Mouse (Mus musculus): ENCODE data around the gene Adssl1. TPM values are rescaled to one million over a fixed set of nuclear protein-coding genes. Genes with fewer than 3 reads are reported as not detected.

Adssl1 gene
- total RNA-seq, 2 experiments from 2014 or later, result 119 to 129 TPM

DNA sequence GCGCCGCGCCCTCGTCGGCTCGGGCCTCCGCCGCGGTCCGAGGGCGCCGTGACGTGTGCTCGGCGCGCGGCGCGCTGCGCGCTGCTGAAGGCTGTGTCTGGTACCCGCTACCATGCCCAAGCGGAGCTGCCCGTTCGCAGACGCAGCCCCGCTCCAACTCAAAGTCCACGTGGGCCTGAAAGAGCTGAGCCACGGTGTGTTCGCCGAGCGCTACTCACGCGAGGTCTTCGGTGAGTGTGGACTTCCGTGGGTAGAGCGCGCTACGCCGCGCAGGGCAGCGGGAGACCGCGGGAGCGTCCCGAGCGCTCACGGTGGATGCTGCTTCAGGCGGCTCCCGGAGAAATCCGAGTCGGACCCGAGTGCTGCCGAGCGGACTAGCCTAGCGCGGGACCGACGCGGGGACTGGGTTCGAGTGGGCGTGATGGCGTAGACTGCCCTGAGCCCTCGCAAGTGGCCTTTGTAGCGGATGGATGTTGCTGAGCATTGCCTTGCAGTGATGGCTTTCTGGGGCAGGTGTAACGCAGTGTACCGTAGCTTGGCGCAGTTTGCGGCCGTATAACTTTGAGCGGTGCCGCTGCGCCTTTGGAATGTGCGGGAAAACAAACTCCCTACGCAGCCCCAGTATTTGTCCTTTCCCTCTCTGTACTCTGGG, 25.1 kb downstream of the Adssl1 start:
- DNase-seq, result peak in 1 of 2 experiments; percentile 37
- intact Hi-C loops (cut with DNase I), result no loop called here

DNA sequence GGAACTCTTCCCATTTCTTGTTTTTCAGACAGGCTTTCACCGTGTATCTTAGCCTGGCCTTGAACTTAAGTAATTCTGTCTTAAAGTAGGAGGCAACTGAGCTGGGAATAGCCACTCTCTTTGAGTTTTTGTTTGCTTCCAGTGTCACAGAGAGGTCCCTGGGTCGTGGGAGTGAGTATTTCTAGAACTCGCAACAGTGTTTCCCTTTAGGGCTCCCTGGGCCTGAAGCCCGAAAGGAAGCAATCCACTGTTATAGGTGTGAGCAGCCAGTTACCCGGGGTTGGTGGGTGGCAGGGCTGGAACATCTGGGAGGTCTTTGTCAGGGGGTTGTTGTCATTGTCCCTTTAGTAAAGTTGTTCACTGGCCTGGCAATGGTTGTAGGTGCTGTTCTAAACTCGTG, 26.3 kb downstream of the Adssl1 start:
- no peak for DNase-seq
- intact Hi-C loops (cut with DNase I), result no loop called here

DNA sequence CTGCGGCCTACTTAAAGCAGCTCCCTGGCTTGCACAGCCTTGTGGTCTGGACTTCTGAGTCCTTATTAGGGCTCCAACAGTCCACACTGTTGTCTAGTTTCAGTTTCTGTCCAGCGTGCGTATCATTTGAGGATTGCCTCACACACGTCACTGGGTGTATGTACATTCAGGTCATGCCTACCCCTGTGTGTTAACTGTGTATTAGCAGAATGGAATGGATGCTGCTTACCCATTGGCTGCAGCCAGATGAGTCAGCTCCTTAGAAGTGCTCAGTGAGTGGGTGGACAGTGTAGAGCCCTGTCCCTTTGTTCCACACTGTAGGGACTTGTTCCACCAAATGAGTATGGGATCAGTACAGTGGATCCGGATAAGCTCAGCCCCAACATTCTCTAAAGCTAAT, 28.2 kb downstream of the Adssl1 start:
- no peak for DNase-seq
- intact Hi-C loops (cut with DNase I), result no loop called here

DNA sequence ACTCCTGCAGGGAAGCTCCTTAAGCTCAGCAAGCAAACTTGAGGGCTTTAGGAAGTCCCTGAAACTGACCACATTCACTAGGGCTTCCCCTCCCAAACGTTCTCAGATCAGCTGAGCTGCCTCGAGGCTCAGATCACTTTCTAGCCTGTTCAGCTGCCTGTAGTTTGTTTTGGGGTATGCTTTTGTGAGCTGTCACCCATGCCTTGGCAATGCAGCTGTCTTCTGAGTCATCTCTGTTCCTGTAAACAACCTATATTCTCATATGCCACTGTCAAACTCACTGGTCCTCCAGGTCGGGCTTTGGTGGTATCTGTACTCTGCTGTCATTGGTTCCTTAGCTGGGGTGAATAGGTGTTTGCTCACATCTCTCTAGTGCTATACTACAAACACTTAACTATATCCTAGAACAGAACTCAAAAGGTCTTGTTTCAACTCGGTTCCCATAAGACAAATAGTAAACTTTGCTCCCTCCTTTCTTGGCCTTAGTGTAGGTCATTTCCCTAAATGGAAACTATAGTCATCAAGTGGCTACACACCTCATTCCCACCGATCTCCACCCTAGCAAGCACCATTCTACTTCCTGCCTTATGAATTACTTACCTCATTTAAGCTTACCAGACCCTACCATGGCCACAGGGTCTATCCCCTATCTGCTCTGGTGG, 32.1 kb downstream of the Adssl1 start:
- no peak for DNase-seq
- intact Hi-C loops (cut with DNase I), result no loop called here

DNA sequence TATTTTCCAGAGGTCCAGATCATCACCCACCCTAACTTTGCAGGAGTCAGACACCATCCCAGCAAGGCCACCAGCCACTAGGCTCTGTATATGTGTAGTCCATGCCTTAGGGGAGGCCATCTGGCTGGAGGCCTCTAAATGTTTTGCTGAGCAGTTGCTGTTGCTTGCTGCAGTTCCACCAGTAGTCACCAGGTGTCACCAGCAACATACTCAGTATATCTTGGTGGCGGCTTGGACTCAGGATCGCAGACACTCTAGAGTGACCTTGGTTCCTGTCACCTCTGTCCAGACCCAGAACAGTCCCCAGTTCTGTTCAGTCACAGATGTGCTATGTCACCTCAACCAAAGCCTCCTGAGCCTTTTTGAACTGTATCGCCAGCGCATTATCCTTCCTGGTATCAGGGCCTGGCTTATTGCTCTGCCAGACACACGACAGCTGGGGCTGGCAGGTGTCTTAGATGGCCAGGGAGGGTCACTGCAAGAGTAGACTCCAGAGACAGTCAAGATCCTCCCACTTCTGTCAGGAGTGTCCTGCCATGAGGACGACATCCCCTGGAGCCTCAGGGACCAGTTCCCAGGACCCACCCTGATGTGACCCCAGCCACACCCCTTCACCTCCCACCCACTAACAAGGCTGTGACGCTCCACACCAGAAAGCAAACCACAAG, 33.4 kb downstream of the Adssl1 start:
- intact Hi-C loops (cut with DNase I), result loop anchor here (1.0 kb wide), 1 partner anchor 54 kb away; no protein-coding TSS in a partner anchor
- DNase-seq, result peak; percentile 86 to 92

DNA sequence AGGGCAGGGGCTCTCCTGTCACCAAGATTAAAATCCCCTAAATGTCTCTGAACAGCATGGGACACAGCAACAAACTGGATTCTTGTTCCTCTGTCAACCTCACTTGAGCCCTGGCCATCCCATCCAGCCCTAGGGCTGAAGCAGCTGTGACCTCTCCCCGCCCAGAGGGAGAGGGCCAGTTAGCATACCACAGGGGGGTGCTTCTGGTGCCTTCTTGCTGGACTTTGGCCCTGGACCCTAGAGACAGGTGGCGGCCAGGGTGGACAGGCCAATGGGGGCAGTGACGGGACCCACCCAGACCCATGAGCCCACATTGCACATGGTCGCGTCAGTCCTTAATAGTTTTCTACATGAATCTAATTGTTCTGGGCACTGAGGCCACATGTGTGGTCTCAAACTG, 34.2 kb downstream of the Adssl1 start:
- DNase-seq, result no peak
- intact Hi-C loops (cut with DNase I), result no loop called here

DNA sequence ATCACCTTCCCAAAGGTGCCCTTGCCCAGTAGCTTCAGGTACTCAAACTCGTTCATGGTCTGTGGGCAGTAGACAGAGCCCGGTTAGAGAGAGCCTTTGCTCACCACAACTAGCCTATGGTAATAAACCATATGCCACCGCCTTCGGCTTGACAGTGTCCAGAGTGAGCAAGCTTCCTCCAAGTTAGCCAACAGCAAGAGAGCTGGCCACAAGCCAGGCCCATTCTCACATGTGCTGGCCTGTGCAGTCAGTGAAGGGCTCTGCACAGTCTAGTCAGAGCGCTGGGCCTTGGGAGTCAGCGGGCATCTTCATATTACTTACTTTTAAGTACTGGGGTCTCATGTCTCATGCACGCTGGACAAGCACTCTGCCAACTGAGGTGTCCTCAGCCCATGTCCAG, 38.8 kb downstream of the Adssl1 start:
- DNase-seq, result peak; percentile 51 to 56
- intact Hi-C loops (cut with DNase I), result loop anchor here (2.0 kb wide), 1 partner anchor 16 kb away; the partner anchor contains the start of gene Akt1

DNA sequence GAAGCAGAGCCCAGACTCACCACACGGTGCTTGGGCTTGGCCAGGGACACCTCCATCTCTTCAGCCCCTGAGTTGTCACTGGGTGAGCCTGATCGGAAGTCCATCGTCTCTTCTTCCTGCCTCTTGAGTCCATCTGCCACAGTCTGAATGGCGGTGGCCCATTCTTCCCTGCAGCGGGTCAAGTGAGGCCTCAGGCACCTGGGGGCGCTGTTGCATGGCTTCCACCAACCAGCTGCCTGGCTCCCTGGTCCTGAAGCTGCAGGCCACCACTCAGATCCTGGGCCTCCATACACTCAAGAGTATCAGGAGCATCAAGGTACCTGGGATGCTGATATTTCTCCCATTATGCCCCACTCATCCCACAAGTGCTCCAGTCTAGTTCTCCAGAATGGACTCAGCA, 39.3 kb downstream of the Adssl1 start:
- peak; percentile 81 to 90 for DNase-seq
- intact Hi-C loops (cut with DNase I), result loop anchor here (2.0 kb wide), 1 partner anchor 16 kb away; the partner anchor contains the start of gene Akt1

DNA sequence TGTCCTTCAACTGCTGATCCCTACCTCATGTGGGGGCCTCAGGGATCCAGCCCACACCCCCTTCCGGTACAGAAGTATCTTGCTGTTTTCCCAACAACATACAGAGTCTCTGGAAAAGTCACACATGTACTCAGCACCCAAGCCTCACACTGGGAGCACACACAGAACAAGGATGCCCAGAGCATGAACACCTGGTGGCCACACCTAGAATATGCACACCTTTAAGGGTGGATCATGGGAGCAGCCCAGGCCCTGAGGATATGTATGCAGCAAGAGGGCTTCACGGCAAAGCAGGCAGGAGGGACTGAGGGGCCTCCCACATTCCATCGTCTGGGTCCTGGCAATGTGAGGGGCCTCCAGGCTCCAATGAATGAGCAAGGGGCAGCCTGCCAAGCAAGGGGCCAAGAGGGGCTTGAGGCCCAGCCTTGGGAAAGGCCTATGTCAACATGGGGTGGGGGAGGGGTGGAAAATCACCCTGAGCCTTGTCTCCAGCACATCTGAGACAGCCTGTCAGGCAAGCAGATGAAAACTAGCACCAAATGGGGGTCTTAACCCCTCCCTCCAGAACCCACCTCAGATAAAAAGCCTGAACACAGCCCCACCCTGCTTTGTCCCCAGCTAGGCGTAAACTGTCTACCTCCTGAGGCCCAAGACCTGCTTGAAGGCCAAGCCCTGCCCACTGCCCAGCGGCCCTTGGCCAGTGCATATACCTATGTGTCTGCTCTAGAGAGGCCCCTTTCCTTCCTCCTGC, 40.9 kb downstream of the Adssl1 start:
- DNase-seq, result no peak
- intact Hi-C loops (cut with DNase I), result loop anchor here (2.0 kb wide), 1 partner anchor 46 kb away; no protein-coding TSS in a partner anchor

DNA sequence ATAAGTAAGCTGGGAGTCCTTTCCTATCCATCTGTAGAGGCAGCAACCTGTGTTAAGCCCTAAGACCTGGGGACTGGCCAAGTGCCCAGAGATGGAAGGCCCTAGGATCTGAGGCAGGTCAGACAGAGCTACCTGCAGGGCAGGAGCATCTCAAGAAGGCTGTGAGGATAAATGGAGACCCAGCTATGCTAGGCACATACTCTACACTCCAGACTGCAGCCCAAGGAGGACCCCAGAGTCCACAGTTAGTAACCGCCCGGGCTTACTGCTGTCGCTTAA, 41.4 kb downstream of the Adssl1 start:
- intact Hi-C loops (cut with DNase I), result loop anchor here (2.0 kb wide), 1 partner anchor 46 kb away; no protein-coding TSS in a partner anchor
- no peak for DNase-seq

DNA sequence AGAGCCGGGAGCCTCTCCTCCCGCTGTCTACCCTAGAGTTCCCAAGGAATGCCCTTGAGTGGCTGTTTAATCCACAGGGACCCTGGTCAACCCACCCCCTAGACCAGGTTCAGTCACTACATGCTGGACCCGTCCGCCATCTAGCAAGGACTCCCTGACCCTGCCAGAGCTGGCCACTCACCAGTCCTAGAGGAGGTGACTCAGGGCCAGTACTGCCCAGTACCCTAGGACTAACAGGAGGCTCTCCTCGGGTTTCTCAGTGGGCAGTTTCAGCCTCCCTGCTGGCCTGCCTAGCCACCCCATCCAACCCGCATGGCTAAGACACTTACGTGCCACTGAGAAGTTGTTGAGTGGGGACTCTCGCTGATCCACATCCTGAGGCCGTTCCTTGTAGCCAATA, 42.0 kb downstream of the Adssl1 start:
- DNase-seq, result no peak
- intact Hi-C loops (cut with DNase I), result loop anchor here (2.0 kb wide), 1 partner anchor 45 kb away; no protein-coding TSS in a partner anchor

DNA sequence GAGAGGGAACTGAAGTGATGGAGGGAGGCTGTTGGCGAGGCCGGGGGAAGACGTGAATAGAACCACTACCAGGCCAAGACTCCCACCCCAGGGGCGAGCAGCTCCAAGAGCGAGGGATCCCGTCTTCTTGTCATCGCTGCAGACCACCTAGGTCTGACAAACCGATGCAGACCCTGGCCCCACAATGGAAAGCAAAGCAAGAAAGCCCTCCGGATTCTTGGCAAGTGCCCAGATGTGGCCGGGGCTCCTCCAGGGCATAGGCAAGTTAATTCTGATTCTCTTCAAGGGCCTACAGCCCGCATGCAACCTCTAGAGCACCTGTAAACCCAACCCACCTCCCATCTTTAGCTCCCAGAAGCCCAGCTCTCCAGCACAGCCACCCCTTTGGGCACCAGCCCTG, 43.5 kb downstream of the Adssl1 start:
- no peak for DNase-seq
- intact Hi-C loops (cut with DNase I), result no loop called here

DNA sequence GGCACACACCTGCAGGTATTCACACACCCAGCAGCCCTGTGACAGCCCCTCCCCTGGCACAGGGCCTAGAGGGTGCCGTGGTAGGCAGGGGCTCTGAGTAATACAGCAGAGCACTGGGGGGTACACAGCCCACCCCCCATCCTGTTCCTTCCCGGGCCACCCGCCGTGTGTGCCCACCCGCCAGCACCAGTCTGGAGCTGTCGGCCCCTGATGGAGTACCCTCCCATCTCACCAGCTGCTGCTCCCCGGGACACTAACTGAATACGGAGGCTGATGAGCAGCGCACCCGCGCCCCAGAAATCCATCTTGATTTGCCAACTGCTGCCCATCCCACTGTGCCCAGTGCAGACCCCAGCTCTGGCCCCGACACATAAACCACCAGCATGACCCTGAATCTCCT, 43.9 kb downstream of the Adssl1 start:
- intact Hi-C loops (cut with DNase I), result no loop called here
- DNase-seq, result no peak

DNA sequence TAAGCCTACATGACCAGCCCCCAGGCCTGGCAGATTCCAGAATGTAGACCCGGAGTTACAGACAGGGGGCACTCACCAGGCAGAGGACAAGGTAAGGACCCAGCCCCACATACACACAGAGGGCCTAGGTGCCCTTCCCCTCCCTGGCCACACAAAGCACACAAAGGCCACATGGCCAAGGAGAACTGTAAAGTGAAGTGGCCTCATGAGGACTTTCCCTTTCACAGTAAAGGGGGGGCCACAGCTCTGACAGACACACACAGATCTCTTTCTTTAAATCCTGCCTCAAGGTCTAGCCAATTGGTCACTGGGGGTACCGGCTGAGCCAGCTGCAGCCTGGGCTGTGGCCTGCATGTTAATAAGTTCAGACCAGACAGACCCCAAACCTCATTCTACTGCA, 44.3 kb downstream of the Adssl1 start:
- intact Hi-C loops (cut with DNase I), result no loop called here
- no peak for DNase-seq

DNA sequence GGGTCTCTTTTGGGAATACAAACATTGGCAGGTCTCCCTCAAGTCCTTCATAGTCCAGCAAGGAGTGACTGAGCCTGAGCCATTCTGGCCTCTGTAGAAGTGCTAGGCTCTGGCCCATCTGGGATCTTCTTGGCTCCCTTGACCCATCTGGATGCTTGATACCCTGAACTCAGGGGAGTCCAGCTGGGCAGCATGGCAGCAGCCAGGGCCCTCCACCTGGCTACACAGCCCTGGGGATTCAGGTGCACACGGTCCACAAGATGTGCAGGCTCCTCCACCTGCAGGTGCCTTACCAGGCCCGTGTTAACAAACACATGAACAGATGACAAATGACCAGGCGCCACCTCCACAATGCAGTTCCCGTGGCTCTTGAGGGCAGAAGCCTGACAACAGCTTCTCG, 44.8 kb downstream of the Adssl1 start:
- no peak for DNase-seq
- intact Hi-C loops (cut with DNase I), result no loop called here

DNA sequence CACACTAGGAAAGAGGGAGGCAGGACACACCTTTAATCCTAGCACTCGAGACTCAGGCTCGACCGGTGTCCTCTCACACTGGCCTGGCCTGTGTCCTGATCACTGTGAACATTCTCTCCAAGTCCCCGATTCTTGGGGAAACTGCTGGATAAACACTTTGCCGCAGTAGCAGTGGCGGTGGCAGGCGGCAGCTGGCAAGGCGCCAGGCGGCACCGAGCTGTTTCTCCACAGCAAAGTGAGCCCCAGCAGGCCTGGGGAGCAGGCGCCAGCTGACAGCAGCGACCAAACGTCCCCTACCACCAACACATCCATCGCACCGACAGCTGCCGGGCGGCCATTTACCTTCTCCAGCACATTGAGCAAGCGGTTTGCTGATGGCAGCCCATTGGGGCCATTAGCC, 45.6 kb downstream of the Adssl1 start:
- DNase-seq, result peak; percentile 70 to 73
- intact Hi-C loops (cut with DNase I), result no loop called here

DNA sequence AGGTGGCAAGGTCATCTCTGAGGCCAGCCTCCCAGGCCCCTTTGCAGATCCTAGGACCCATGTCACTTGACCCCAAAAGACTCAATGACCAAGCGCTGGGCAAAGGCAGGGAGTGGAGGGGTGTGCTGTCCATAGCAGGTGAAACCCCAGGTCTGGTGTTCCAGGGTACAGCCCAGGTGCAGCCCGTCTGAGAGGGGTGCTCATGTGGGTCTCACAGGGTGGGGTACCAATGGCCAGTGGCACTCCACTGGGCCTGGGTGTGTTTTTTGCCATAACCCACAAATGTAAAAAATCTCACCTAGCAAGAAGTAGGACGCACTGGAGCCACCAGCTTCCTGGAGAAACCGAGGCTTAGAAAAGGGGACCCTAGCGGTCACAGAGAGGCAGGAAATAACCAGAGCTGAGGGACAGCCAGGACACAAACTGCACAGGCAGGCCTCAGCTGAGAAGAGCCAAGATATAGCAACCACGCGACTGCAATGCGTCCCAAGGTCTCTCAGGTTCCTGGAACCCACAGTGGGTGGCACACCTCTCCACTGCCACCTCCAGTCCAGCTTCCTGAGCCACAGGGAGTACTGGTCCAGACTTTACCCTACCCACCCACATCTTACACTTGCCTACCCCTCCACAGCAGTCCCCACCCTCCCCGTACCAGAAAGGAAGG, 46.2 kb downstream of the Adssl1 start:
- intact Hi-C loops (cut with DNase I), result no loop called here
- no peak for DNase-seq

DNA sequence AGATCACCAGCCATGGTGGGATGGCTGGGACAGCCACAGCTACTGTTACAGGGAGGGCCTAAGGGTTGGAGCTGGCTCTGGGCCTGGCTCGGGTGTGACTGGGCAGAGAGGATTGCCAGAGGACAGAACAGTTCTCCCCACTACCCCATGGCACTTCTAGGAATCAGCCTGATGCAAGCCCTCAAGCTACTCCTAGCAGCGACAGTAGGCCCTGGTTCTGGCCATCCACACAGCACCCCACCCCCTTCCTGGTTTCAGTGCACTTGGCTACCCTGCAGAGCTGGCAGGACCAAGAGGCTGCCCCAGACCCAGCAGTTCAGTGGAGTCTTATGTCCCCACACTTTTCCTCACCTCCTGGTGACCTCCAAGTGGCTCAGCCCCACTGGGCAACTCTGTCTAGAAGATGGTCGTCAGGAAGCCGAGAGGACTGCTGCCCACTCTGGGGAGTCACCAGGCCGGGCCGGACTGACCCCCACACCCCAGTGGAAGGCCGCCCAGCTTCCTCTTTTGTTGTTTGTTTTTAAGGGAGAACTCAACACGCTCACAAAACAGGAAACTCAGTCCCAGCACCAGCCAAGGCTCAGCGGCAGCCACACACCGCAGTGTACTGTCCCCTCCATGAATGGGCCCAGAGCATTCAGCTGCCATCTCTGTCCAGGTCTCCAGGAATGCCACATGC, 47.9 kb downstream of the Adssl1 start:
- DNase-seq, result peak; percentile 64 to 68
- intact Hi-C loops (cut with DNase I), result no loop called here

DNA sequence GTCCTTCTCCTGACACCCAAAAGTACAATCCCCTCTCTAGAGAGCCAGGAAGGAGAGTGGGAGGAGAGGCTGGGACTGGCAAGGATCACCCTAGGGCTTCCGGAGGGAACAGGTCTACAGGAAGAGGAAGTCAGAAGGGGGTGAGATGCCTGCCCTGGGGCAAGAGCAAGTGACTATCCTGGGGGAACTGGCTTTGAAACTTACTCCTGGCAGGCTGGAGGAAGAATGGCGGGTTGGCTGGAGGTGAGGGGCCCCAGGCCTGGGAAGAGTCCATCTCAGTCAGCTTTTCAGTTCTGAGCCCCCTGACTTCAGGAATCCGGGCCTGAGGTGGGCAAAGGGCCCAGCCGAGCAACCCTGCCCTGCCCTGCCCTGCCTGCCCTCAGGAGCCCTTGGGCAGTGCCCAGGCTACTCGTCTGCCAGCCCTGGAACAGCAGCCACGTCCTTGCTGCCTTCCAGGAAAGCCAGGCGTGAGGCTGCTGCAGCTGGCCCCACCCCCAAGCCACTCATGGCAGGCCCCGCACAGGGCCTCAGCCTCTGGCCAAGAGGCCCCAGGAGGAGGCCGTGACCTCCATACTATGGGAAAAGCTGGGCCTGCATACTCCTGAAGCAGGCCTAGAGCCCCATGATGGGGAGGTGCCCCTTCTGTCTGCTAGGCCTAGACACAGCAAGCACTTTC, 51.0 kb downstream of the Adssl1 start:
- peak; percentile 68 to 83 for DNase-seq
- intact Hi-C loops (cut with DNase I), result no loop called here

All from heart, postnatal 14 days (tissue).